Mouse (Mus musculus) intestine, embryonic 15.5 days (tissue): Measurements from ENCODE around the gene Gpr183. TPM values are rescaled to one million over a fixed set of nuclear protein-coding genes. Genes with fewer than 3 reads are reported as not detected.
A peak's percentile ranks its signal among the peaks of the same experiment; 100 is the strongest.

ENCODE experiments used
- ATAC-seq: fragments of 200-750 bp; cut with Nextera tagmentation; 2 replicates; pipeline ENCODE4 v1.8.0; 2017; ENCODE audit warnings: moderate TSS enrichment, moderate library complexity
- H3K27ac ChIP-seq: fragments of 300-500 bp; sonication (generic); 2 replicates; pipeline ENCODE4 v1.5.1; 2015; ENCODE audit warnings: mild to moderate bottlenecking, inconsistent platforms
- H3K27me3 ChIP-seq: fragments of 300-500 bp; sonication (generic); replicated peaks from 2 replicates; pipeline ENCODE4 v1.6.1; 2015; ENCODE audit warnings: inconsistent platforms
- H3K36me3 ChIP-seq: fragments of 300-500 bp; sonication (generic); 2 replicates; pipeline ENCODE4 v1.6.1; 2015; ENCODE audit warnings: inconsistent platforms
- H3K4me1 ChIP-seq: fragments of 300-500 bp; sonication (generic); replicated peaks from 2 replicates; pipeline ENCODE4 v1.6.1; 2015; ENCODE audit warnings: inconsistent platforms
- H3K4me2 ChIP-seq: fragments of 300-500 bp; sonication (generic); replicated peaks from 2 replicates; pipeline ENCODE4 v1.6.1; 2015; ENCODE audit warnings: mild to moderate bottlenecking, inconsistent platforms
- H3K4me3 ChIP-seq: fragments of 300-500 bp; sonication (generic); replicated peaks from 2 replicates; pipeline ENCODE4 v1.5.1; 2015; ENCODE audit warnings: inconsistent platforms
- H3K9ac ChIP-seq: fragments of 300-500 bp; sonication (generic); 2 replicates; pipeline ENCODE4 v1.6.1; 2015; ENCODE audit warnings: inconsistent platforms
- H3K9me3 ChIP-seq: fragments of 300-500 bp; sonication (generic); 2 replicates; pipeline ENCODE4 v1.6.1; 2016; ENCODE audit warnings: inconsistent platforms
- WGBS: fragments of 180-500 bp; shearing (Covaris S2); methylation state at CpG from one replicate; pipeline ENCODE4 v1.1.7; 2015; 5-methylcytosine and 5-hydroxymethylcytosine counted together
- polyA plus RNA-seq: library from polyadenylated mRNA; unstranded; fragments of >200 nt; fragmentation: Nextera tagmentation; extraction: Ambion mirVana; gene quantifications from 2 replicates; pipeline ENCODE4 v1.2.1, GENCODE M21; 2015

Gene Gpr183
- polyA plus RNA-seq, 1 experiment from 2014 or later: 3.7 TPM

- no peak for ATAC-seq
- Histone ChIP-seq H3K4me3 (no peak overlapping the region), H3K36me3 (peaks cover 8% of the 10 kb centered on the region; the same call in 1 of the 2 replicates), H3K27me3 (no peaks in the 10 kb centered on the region), H3K4me1 (no peaks in the 10 kb centered on the region), H3K27ac (no peak overlapping the region), H3K9ac (no peak overlapping the region), H3K4me2 (no peak overlapping the region), H3K9me3 (no peaks in the 10 kb centered on the region)
- WGBS: 74% methylated on average over 8 of the region's 8 CpGs
Observed at GRCm38 (mm10) chr14:121936856-121937255, 28.1 kb downstream of the Gpr183 start.

GRCm38 (mm10) chr14:121936356-121936755 is 28.6 kb downstream of the Gpr183 start:
- Histone ChIP-seq H3K4me3 (no peak overlapping the region), H3K27ac (no peak overlapping the region), H3K36me3 (peaks cover 8% of the 10 kb centered on the region; the same call in 1 of the 2 replicates), H3K9me3 (no peaks in the 10 kb centered on the region), H3K27me3 (no peaks in the 10 kb centered on the region), H3K4me2 (no peak overlapping the region), H3K4me1 (no peaks in the 10 kb centered on the region), H3K9ac (no peak overlapping the region)
- no peak for ATAC-seq
- WGBS: 93% methylated on average over 4 of the region's 4 CpGs

GRCm38 (mm10) chr14:121934597-121934946 is 30.4 kb downstream of the Gpr183 start:
- Histone ChIP-seq H3K4me3 (no peak overlapping the region), H3K36me3 (peaks cover 8% of the 10 kb centered on the region; the same call in 1 of the 2 replicates), H3K27me3 (no peaks in the 10 kb centered on the region), H3K4me2 (no peak overlapping the region), H3K4me1 (no peaks in the 10 kb centered on the region), H3K27ac (no peak overlapping the region), H3K9me3 (no peaks in the 10 kb centered on the region), H3K9ac (no peak overlapping the region)
- no peak for ATAC-seq
- WGBS: 90% methylated on average over 5 of the region's 5 CpGs

- H3K27me3 ChIP-seq: no peaks in the 10 kb centered on the region
- no peak for ATAC-seq
- WGBS: 84% methylated on average over 7 of the region's 7 CpGs
Observed at GRCm38 (mm10) chr14:121933906-121934596, 30.9 kb downstream of the Gpr183 start.

GRCm38 (mm10) chr14:121932180-121932579 is 32.8 kb downstream of the Gpr183 start:
- Histone ChIP-seq H3K9ac (no peak overlapping the region), H3K27me3 (no peaks in the 10 kb centered on the region), H3K4me2 (no peak overlapping the region), H3K4me1 (0 out of 2 replicates have a peak, but pooled peaks cover 2% of the 10 kb centered on the region), H3K4me3 (no peak overlapping the region), H3K9me3 (no peaks in the 10 kb centered on the region), H3K27ac (no peak overlapping the region), H3K36me3 (peaks cover 8% of the 10 kb centered on the region; the same call in 1 of the 2 replicates)
- WGBS: 92% methylated on average over 4 of the region's 4 CpGs
- no peak for ATAC-seq

More at GRCm38 (mm10) chr14:121933906-121934596, 30.9 kb downstream of the Gpr183 start:
- Histone ChIP-seq H3K4me2 (no peak overlapping the region), H3K27ac (no peak overlapping the region), H3K4me3 (no peak overlapping the region), H3K9ac (no peak overlapping the region), H3K9me3 (no peaks in the 10 kb centered on the region), H3K4me1 (no peaks in the 10 kb centered on the region), H3K36me3 (peaks cover 8% of the 10 kb centered on the region; the same call in 1 of the 2 replicates)

GRCm38 (mm10) chr14:121931594-121931993 is 33.4 kb downstream of the Gpr183 start:
- Histone ChIP-seq H3K4me1 (0 out of 2 replicates have a peak, but pooled peaks cover 2% of the 10 kb centered on the region), H3K9me3 (no peaks in the 10 kb centered on the region), H3K27ac (no peak overlapping the region), H3K27me3 (no peaks in the 10 kb centered on the region), H3K9ac (no peak overlapping the region), H3K4me2 (no peak overlapping the region), H3K36me3 (peaks cover 8% of the 10 kb centered on the region; the same call in 1 of the 2 replicates), H3K4me3 (no peak overlapping the region)
- 92% methylated on average over 3 of the region's 3 CpGs for WGBS
- no peak for ATAC-seq

GRCm38 (mm10) chr14:121930731-121931383 is 34.1 kb downstream of the Gpr183 start:
- no peak for ATAC-seq
- no peak overlapping the region for H3K4me2 ChIP-seq
- H3K4me3 ChIP-seq: no peak overlapping the region
- no peak overlapping the region for H3K9ac ChIP-seq
- H3K36me3 ChIP-seq: peaks cover 8% of the 10 kb centered on the region; the same call in 1 of the 2 replicates
- no peaks in the 10 kb centered on the region for H3K9me3 ChIP-seq
- H3K4me1 ChIP-seq: 0 out of 2 replicates have a peak, but pooled peaks cover 2% of the 10 kb centered on the region
- no peak overlapping the region for H3K27ac ChIP-seq
- H3K27me3 ChIP-seq: no peaks in the 10 kb centered on the region
- WGBS: 65% methylated on average over 7 of the region's 7 CpGs

GRCm38 (mm10) chr14:121929243-121929951 is 35.6 kb downstream of the Gpr183 start:
- Histone ChIP-seq H3K9me3 (no peaks in the 10 kb centered on the region), H3K9ac (no peak overlapping the region), H3K4me3 (no peak overlapping the region), H3K27me3 (no peaks in the 10 kb centered on the region), H3K4me2 (no peak overlapping the region), H3K4me1 (0 out of 2 replicates have a peak, but pooled peaks cover 2% of the 10 kb centered on the region), H3K36me3 (peaks cover 8% of the 10 kb centered on the region; the same call in 1 of the 2 replicates), H3K27ac (no peak overlapping the region; the same call in 1 of the 2 replicates)
- WGBS: 75% methylated on average over 12 of the region's 12 CpGs
- ATAC-seq: no peak

GRCm38 (mm10) chr14:121928375-121929137 is 36.4 kb downstream of the Gpr183 start:
- H3K4me1 ChIP-seq: 0 out of 2 replicates have a peak, but pooled peaks cover 5% of the 10 kb centered on the region
- H3K4me3 ChIP-seq: no peak overlapping the region
- no peak overlapping the region for H3K9ac ChIP-seq
- 65% methylated on average over 8 of the region's 8 CpGs for WGBS
- no peak overlapping the region for H3K4me2 ChIP-seq
- H3K36me3 ChIP-seq: no peaks in the 10 kb centered on the region
- H3K27ac ChIP-seq: no peak overlapping the region; the same call in 1 of the 2 replicates
- 0 out of 2 replicates have a peak, but pooled peaks have one; percentile 29 for ATAC-seq
- H3K27me3 ChIP-seq: no peaks in the 10 kb centered on the region
- H3K9me3 ChIP-seq: no peaks in the 10 kb centered on the region

- H3K27ac ChIP-seq: no peak overlapping the region
- H3K9me3 ChIP-seq: no peaks in the 10 kb centered on the region
- no peak overlapping the region for H3K4me2 ChIP-seq
- no peaks in the 10 kb centered on the region for H3K27me3 ChIP-seq
- H3K9ac ChIP-seq: no peak overlapping the region
- H3K4me1 ChIP-seq: 0 out of 2 replicates have a peak, but pooled peaks cover 5% of the 10 kb centered on the region
- H3K36me3 ChIP-seq: no peaks in the 10 kb centered on the region
- ATAC-seq: no peak
- 96% methylated on average over 8 of the region's 8 CpGs for WGBS
- H3K4me3 ChIP-seq: no peak overlapping the region
Observed at GRCm38 (mm10) chr14:121927451-121927850, 37.5 kb downstream of the Gpr183 start.

- H3K4me1 ChIP-seq: 0 out of 2 replicates have a peak, but pooled peaks cover 5% of the 10 kb centered on the region
- no peaks in the 10 kb centered on the region for H3K36me3 ChIP-seq
- no peaks in the 10 kb centered on the region for H3K27me3 ChIP-seq
- no peak overlapping the region for H3K4me3 ChIP-seq
- no peak overlapping the region for H3K9ac ChIP-seq
- no peak overlapping the region for H3K27ac ChIP-seq
- H3K4me2 ChIP-seq: no peak overlapping the region
- no peaks in the 10 kb centered on the region for H3K9me3 ChIP-seq
- 85% methylated on average over 6 of the region's 6 CpGs for WGBS
- no peak for ATAC-seq
Observed at GRCm38 (mm10) chr14:121926901-121927300, 38.1 kb downstream of the Gpr183 start.
